Comparison of ENCODE assay signal across 16 mouse cellular contexts in the genomic region with DNA sequence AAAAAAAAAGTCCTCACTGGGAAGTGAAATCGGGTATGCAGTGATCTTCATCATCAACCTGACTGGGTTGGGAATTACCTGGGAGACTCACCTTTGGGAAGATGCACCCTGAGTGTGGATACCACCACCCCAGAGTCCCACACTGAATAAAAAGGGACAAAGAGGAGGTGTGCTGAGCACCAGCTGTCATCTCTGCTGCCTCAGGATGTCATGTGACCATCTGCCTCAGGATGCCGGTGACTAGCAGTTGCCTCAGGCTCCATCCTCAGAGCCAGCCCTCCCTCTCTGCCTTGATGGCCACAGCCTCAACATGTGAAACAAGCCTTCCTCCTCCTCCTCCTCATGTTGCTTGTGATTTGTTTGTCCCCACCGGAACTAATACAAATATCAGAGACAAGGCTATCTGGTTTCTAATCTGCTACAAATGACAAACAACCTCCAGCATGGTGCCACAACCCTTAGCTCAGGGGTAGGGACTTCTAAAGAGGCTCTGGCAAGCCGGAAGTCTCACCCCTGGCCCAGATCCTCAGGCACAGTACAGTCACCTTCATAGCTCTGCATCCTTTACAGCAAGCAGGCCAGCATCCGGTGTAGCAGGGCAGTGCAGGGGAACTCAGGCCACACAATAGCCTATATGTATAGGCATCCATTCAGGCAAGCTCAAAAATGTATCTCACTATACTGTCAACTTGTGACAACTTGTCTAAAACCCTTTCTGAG. TPM values are rescaled to one million over a fixed set of nuclear protein-coding genes. Genes with fewer than 3 reads are reported as not detected.
DNase-seq lines count a peak whose midpoint lies in the region; ATAC-seq lines count a peak whose summit lies in the region.
"Had no signal": no experiment of that assay in that cellular context is flagged by ENCODE, and none has a peak within 500 bp of the region (broad histone marks: within the 10 kb centered on the region; RNA-seq: fewer than 3 reads in every experiment).

No protein-coding gene starts in this region.

- H3K27ac ChIP-seq in hindbrain, embryonic 15.5 days (replicated peaks) = no peak overlapping the region
- H3K27ac ChIP-seq in hindbrain, embryonic 14.5 days = no peak overlapping the region

- no peak overlapping the region for H3K9ac ChIP-seq in hindbrain, embryonic 15.5 days
- H3K9ac ChIP-seq in hindbrain, embryonic 14.5 days = no peak overlapping the region
- H3K9ac ChIP-seq: liver, postnatal 0 days had no signal

- no peaks in the 10 kb centered on the region for H3K36me3 ChIP-seq in hindbrain, embryonic 15.5 days
- no peaks in the 10 kb centered on the region for H3K36me3 ChIP-seq in hindbrain, embryonic 14.5 days (replicated peaks; ENCODE audit: control insufficient read depth, insufficient read depth)

- no peaks in the 10 kb centered on the region for H3K27me3 ChIP-seq in hindbrain, embryonic 15.5 days
- H3K27me3 ChIP-seq in hindbrain, embryonic 14.5 days (ENCODE audit: control insufficient read depth, insufficient read depth, low read length) = no peaks in the 10 kb centered on the region

- intact Hi-C loops in left cerebral cortex, postnatal 36 days (cut with DNase I) = no loop called here

- H3K4me2 ChIP-seq in hindbrain, embryonic 15.5 days = no peak overlapping the region
- no peak overlapping the region for H3K4me2 ChIP-seq in hindbrain, embryonic 14.5 days (replicated peaks)

- 0 out of 2 replicates have a peak, but pooled peaks have one; percentile 54 for ATAC-seq in hindbrain, embryonic 15.5 days (ENCODE audit: low FRiP score, low read depth)
- no peak for ATAC-seq in hindbrain, embryonic 14.5 days (ENCODE audit: low FRiP score)
- peak; percentile 71 for ATAC-seq in activated CD4-positive, CD25-positive, alpha-beta regulatory T cell, adult 4 months
- ATAC-seq: liver, postnatal 0 days had no signal

- DNase-seq in cerebellum, adult 11-12 months = peak; percentile 60
- no peak for DNase-seq in cerebellum, postnatal 14 days
- DNase-seq in hindbrain, embryonic 14.5 days (ENCODE audit: low spot score) = no peak
- DNase-seq in induced T-regulatory cell, adult 2 months (ENCODE audit: low read depth) = peak; percentile 36
- no peak for DNase-seq in urinary bladder, adult 18-20 months (ENCODE audit: low spot score in 2 of 2)
- no peak for DNase-seq in left cerebral cortex, postnatal 36 days (ENCODE audit: low spot score in 2 of 2)
- DNase-seq: adrenal gland, adult 2 months; gastrocnemius, postnatal 36 days; kidney, adult 8-10 months; kidney, postnatal 4 days; liver; liver, postnatal 0 days; spleen, adult 18-20 months; thymus, postnatal 14 days had no signal

- no peaks in the 10 kb centered on the region for H3K4me1 ChIP-seq in hindbrain, embryonic 15.5 days (replicated peaks)
- H3K4me1 ChIP-seq in hindbrain, embryonic 14.5 days (replicated peaks; ENCODE audit: control insufficient read depth, insufficient read depth, low read length) = no peaks in the 10 kb centered on the region

- 72% methylated on average over 5 of the region's 5 CpGs for WGBS in hindbrain, embryonic 15.5 days
- 85% methylated on average over 5 of the region's 5 CpGs for WGBS in hindbrain, embryonic 14.5 days

- no peaks in the 10 kb centered on the region for H3K9me3 ChIP-seq in hindbrain, embryonic 15.5 days
- no peaks in the 10 kb centered on the region for H3K9me3 ChIP-seq in hindbrain, embryonic 14.5 days (ENCODE audit: control insufficient read depth, low read length)

- no peak overlapping the region for H3K4me3 ChIP-seq in hindbrain, embryonic 15.5 days
- H3K4me3 ChIP-seq in hindbrain, embryonic 14.5 days (replicated peaks; ENCODE audit: low read length) = no peak overlapping the region

RNA-seq across cellular contexts. Expression of a gene that starts 54.7 kb away (rescaled TPM):
- polyA plus RNA-seq in hindbrain, embryonic 15.5 days (2015; fragmentation: Nextera tagmentation; extraction: Ambion mirVana) = 4.5 and 6.5 TPM in 2 replicates
- polyA plus RNA-seq in hindbrain, embryonic 14.5 days (2014; fragmentation: Nextera tagmentation; extraction: Ambion mirVana) = 5.0 and 5.6 TPM in 2 replicates
- 10 to 100 TPM; 19.3 to 24.8 TPM for polyA plus RNA-seq in activated CD4-positive, CD25-positive, alpha-beta regulatory T cell, adult 4 months (2017; shearing (Covaris generic))
- 1 to 10 TPM; 5.0 to 5.8 TPM for total RNA-seq in left cerebral cortex, postnatal 36 days (2021)

RNA-seq across cellular contexts. Expression of a gene that starts 55.1 kb away (rescaled TPM):
- 97.8 and 104 TPM in 2 replicates for polyA plus RNA-seq in hindbrain, embryonic 15.5 days (2015; fragmentation: Nextera tagmentation; extraction: Ambion mirVana)
- 109 and 113 TPM in 2 replicates for polyA plus RNA-seq in hindbrain, embryonic 14.5 days (2014; fragmentation: Nextera tagmentation; extraction: Ambion mirVana)
- polyA plus RNA-seq in activated CD4-positive, CD25-positive, alpha-beta regulatory T cell, adult 4 months (2017; shearing (Covaris generic)) = 100 to 1,000 TPM; 179 to 194 TPM
- 10 to 100 TPM; 61.3 to 78.1 TPM for total RNA-seq in left cerebral cortex, postnatal 36 days (2021)

RNA-seq across cellular contexts. Expression of a gene that starts 58.1 kb away (rescaled TPM):
- polyA plus RNA-seq in hindbrain, embryonic 15.5 days (2015; fragmentation: Nextera tagmentation; extraction: Ambion mirVana) = 26.7 and 29.0 TPM in 2 replicates
- polyA plus RNA-seq in hindbrain, embryonic 14.5 days (2014; fragmentation: Nextera tagmentation; extraction: Ambion mirVana) = 27.4 and 28.5 TPM in 2 replicates
- 10 to 100 TPM; 44.0 to 45.0 TPM for polyA plus RNA-seq in activated CD4-positive, CD25-positive, alpha-beta regulatory T cell, adult 4 months (2017; shearing (Covaris generic))
- total RNA-seq in left cerebral cortex, postnatal 36 days (2021) = 10 to 100 TPM; 18.5 to 19.9 TPM

Comparison
In these comparisons a context has a peak if more than half of its experiments do, and no peak if none do; other contexts are left out.
1. DNase-seq: peak in cerebellum, adult 11-12 months (single experiment) and induced T-regulatory cell, adult 2 months (single experiment); none in cerebellum, postnatal 14 days (0 of 2), hindbrain, embryonic 14.5 days (single experiment), urinary bladder, adult 18-20 months (0 of 2) and left cerebral cortex, postnatal 36 days (0 of 2).